Mouse (Mus musculus): Measurements from ENCODE around the gene Zfp595. TPM values are rescaled to one million over a fixed set of nuclear protein-coding genes. Genes with fewer than 3 reads are reported as not detected.
A peak's percentile ranks its signal among the peaks of the same experiment; 100 is the strongest.
"Not testable (repeated sequence)": the region's sequence is repeated elsewhere in the genome, so short reads cannot be mapped to it uniquely, and the experiment has no call there.

Gene Zfp595
- polyA plus RNA-seq, 1 experiment from 2014 or later, result 1.9 TPM

DNA sequence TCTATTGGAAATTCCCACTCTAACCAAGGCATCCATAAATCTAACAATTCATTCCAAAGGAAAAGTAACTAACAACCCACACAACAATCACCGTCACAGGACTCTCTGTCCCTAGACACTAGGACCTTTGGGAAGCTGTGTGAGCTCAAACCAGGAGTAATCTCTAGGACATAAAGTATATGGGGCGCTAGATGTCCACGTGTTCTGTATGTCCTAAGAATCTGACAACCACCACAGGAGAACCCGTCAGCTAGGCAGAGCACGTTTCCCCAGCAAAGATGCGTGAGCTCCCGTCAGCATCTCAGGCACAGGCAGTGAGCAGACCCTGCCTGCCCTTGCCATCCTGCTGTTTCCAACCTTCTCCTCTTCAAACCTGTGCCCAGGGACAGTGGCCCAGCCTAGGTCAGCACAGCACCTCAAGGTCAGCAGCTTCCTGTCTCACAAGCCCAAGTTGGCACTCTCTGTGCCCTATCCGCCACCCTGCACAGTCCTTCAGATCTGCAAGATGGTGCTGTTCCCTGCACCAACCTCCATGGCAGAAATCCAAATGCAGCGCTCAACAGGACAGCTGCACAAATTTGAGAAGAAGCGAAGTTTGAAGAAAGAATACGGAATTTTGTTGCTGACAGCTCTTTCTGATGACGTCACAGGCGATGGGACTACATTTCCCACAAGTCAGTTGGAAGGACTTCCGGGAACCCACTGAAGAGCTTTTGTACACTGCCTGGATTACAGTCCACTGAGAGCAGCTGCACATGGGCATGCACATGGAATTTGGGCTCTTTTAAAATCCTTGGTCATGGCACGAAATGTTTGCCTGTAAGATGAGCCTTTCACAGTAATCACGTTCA lies 26.3 kb downstream of the Zfp595 start, which contains the start of gene Zfp457:
TSS of gene Zfp457 (minus strand) at position 664 of the 851 bp plus-strand sequence.
- WGBS, result 10% methylated on average over 16 of the region's 16 CpGs
- ATAC-seq (ENCODE audit: low FRiP score) (peak; percentile 99), DNase-seq (ENCODE audit: low spot score) (peak; percentile 96)

DNA sequence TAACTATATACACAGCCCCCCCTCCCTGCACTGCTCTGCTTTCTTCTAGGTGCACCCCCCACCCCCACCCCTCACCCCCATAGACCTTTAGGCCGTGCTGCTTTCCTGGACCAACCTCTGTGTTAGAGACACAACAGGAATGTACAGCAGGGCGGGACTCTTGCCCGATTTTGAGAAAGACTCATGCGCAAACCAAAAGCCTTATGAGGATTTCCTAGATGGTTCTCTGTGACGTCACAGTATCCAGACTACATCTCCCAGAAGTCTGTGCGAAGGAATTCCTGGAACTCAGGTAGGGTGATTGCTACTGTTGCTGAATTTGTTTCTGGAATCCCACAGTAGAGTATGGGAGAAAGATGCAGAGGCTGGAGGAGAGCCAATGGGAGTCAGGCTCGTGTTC lies 54.1 kb downstream of the Zfp595 start, which contains the start of gene Zfp458:
TSS of gene Zfp458 (minus strand) at position 153 of the 400 bp plus-strand sequence.
- no peaks in the 10 kb centered on the region for H3K9me3 ChIP-seq (ENCODE audit: control insufficient read depth, low read length)
- H3K4me3 ChIP-seq (replicated peaks; ENCODE audit: low read length), result no peak within 1 kb of the TSS
- no peak within 1 kb of the TSS for H3K9ac ChIP-seq
- H3K36me3 ChIP-seq (replicated peaks; ENCODE audit: control insufficient read depth, insufficient read depth), result no peaks in the 10 kb centered on the region
- H3K4me2 ChIP-seq (replicated peaks), result no peak within 1 kb of the TSS
- no peaks in the 10 kb centered on the region for H3K4me1 ChIP-seq (replicated peaks; ENCODE audit: control insufficient read depth, insufficient read depth, low read length)
- peak; percentile 48; the same call in 1 of the 2 replicates for ATAC-seq (ENCODE audit: low FRiP score)
- H3K27me3 ChIP-seq (ENCODE audit: control insufficient read depth, insufficient read depth, low read length), result no peaks in the 10 kb centered on the region
- 52% methylated on average over 7 of the region's 7 CpGs for WGBS
- no peak within 1 kb of the TSS for H3K27ac ChIP-seq
- DNase-seq (ENCODE audit: low spot score), result peak; percentile 28

More for the DNA sequence above, 26.3 kb downstream of the Zfp595 start, which contains the start of gene Zfp457:
- Histone ChIP-seq H3K4me2 (replicated peaks) (peak within 1 kb of the TSS; percentile 63), H3K4me1 (replicated peaks; ENCODE audit: control insufficient read depth, insufficient read depth, low read length) (peaks cover 9% of the 10 kb centered on the region; the same call in 1 of the 2 replicates), H3K9ac (peak within 1 kb of the TSS; percentile 72), H3K36me3 (replicated peaks; ENCODE audit: control insufficient read depth, insufficient read depth) (no peaks in the 10 kb centered on the region), H3K9me3 (ENCODE audit: control insufficient read depth, low read length) (no peaks in the 10 kb centered on the region), H3K27ac (peak within 1 kb of the TSS; percentile 57), H3K27me3 (ENCODE audit: control insufficient read depth, insufficient read depth, low read length) (no peaks in the 10 kb centered on the region), H3K4me3 (replicated peaks; ENCODE audit: low read length) (peak within 1 kb of the TSS; percentile 54)

DNA sequence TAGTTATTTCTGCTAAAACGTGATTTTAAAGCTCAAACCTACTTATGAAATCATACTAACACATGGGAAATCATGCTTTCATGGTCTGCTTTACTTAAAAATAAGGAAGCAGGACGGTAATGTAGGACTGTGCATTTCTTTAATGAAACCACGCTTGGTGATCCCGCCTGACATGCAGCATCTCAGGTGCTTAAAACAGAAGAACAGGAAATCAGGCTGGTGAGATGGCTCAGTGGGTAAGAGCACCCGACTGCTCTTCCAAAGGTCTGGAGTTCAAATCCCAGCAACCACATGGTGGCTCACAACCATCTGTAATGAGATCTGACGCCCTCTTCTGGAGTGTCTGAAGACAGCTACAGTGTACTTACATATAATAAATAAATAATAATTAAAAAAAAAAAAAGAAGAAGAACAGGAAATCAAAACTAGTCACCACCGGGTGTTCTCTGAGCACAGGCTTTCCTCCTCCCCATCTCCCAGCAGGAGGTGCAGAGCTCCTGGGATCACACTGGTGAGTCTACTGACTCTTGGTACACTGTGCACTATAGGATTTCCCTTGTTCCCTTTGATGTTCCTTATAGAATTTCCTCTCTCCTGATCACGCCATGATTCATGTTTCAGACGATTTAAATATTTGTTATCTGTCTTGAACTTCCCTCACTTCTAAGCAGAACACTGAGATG lies 62.8 kb downstream of the Zfp595 start:
- peak; percentile 63 for ATAC-seq (ENCODE audit: low FRiP score)

DNA sequence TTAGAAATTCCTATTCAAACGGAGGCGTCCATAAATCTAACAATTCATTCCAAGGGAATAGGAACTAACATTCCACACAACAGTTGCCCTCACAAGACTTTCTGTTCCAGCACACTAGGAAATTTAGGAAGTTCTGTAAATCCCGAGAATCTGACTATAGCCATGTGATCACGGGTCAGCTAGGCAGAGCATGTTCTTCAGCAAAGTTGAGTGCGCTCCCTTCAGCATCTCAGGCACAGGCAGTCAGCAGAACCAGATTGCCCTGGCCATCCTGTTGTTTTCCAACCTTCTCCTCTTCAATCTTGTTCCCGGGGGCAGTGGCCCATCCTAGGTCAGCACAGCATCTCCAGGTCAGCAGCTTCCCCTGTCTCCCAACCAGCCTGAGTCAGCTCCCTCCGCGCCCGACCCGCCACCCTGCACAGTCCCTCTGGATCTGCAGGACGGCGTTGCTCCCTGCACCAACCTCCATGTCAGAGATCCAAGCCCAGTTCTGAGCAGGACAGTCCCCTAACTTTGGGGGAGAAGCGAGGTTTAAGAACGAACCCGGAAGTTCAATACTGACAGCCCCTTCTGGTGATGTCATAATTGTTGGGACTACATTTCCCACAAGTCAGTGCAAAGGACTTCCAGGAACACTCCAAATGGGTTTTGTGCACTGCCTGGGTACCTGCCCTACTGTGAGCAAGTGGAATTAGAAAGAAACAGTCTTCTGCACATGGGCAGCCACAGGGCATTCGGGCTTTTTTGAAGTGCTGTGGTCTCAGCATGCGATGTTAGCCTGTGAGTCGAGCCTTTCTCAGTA lies 63.6 kb downstream of the Zfp595 start:
- H3K4me3 ChIP-seq (replicated peaks; ENCODE audit: low read length), result peak overlapping the region; percentile 58

More for the DNA sequence above, 62.8 kb downstream of the Zfp595 start:
- not testable (repeated sequence) for DNase-seq (ENCODE audit: low spot score); H3K4me1 ChIP-seq (replicated peaks; ENCODE audit: control insufficient read depth, insufficient read depth, low read length); H3K36me3 ChIP-seq (replicated peaks; ENCODE audit: control insufficient read depth, insufficient read depth); H3K27me3 ChIP-seq (ENCODE audit: control insufficient read depth, insufficient read depth, low read length)
- H3K27ac ChIP-seq, result peak overlapping the region; percentile 68; the same call in 1 of the 2 replicates
- WGBS, result 52% methylated on average over 8 of the region's 9 CpGs
- peak overlapping the region; percentile 62 for H3K9ac ChIP-seq
- H3K4me2 ChIP-seq (replicated peaks), result peak overlapping the region; percentile 82
- peaks cover 12% of the 10 kb centered on the region for H3K9me3 ChIP-seq (ENCODE audit: control insufficient read depth, low read length)
- H3K4me3 ChIP-seq (replicated peaks; ENCODE audit: low read length), result peak overlapping the region; percentile 58

More for the DNA sequence above, 63.6 kb downstream of the Zfp595 start:
- Histone ChIP-seq H3K27ac (peak overlapping the region; percentile 68; the same call in 1 of the 2 replicates), H3K27me3 (ENCODE audit: control insufficient read depth, insufficient read depth, low read length) (no peaks in the 10 kb centered on the region), H3K4me1 (replicated peaks; ENCODE audit: control insufficient read depth, insufficient read depth, low read length) (peaks cover 8% of the 10 kb centered on the region), H3K36me3 (replicated peaks; ENCODE audit: control insufficient read depth, insufficient read depth) (no peaks in the 10 kb centered on the region), H3K9me3 (ENCODE audit: control insufficient read depth, low read length) (peaks cover 18% of the 10 kb centered on the region), H3K4me2 (replicated peaks) (peak overlapping the region; percentile 82), H3K9ac (peak overlapping the region; percentile 62)
- DNase-seq (ENCODE audit: low spot score) (peak; percentile 87), ATAC-seq (ENCODE audit: low FRiP score) (peak; percentile 99)
- 7% methylated on average over 18 of the region's 18 CpGs for WGBS

Other genes with a start within 250 kb of the Zfp595 start
- 9.7 and 11.0 TPM in 2 replicates for gene Zfp708, start 234.6 kb downstream of the Zfp595 start, polyA plus RNA-seq (2014; fragmentation: Nextera tagmentation; extraction: Ambion mirVana)
- gene Gm28557, start 224.0 kb downstream of the Zfp595 start, polyA plus RNA-seq (2014; fragmentation: Nextera tagmentation; extraction: Ambion mirVana), result 1.8 and 2.4 TPM in 2 replicates
- gene Rslcan18, start 216.3 kb downstream of the Zfp595 start, polyA plus RNA-seq (2014; fragmentation: Nextera tagmentation; extraction: Ambion mirVana), result 0.09 TPM in 1 of 2 replicates, not detected in the other
- 5.7 and 5.8 TPM in 2 replicates for gene Zfp759, start 210.9 kb downstream of the Zfp595 start, polyA plus RNA-seq (2014; fragmentation: Nextera tagmentation; extraction: Ambion mirVana)
- 4.4 and 5.1 TPM in 2 replicates for gene Rsl1, start 159.4 kb downstream of the Zfp595 start, polyA plus RNA-seq (2014; fragmentation: Nextera tagmentation; extraction: Ambion mirVana)
- 2.1 and 2.3 TPM in 2 replicates for gene Zfp455, start 138.1 kb downstream of the Zfp595 start, polyA plus RNA-seq (2014; fragmentation: Nextera tagmentation; extraction: Ambion mirVana)
- gene Zfp458, start 54.1 kb downstream of the Zfp595 start, polyA plus RNA-seq (2014; fragmentation: Nextera tagmentation; extraction: Ambion mirVana), result 6.2 and 6.7 TPM in 2 replicates
- gene Zfp457, start 26.1 kb downstream of the Zfp595 start, polyA plus RNA-seq (2014; fragmentation: Nextera tagmentation; extraction: Ambion mirVana), result 1.2 and 1.3 TPM in 2 replicates
- gene Gm28044, start 28.0 kb upstream of the Zfp595 start, polyA plus RNA-seq (2014; fragmentation: Nextera tagmentation; extraction: Ambion mirVana), result not detected in 2 replicates
- gene Zfp953, start 28.0 kb upstream of the Zfp595 start, polyA plus RNA-seq (2014; fragmentation: Nextera tagmentation; extraction: Ambion mirVana), result 0.79 and 0.93 TPM in 2 replicates
- gene Gm28041, start 43.2 kb upstream of the Zfp595 start, polyA plus RNA-seq (2014; fragmentation: Nextera tagmentation; extraction: Ambion mirVana), result not detected in 2 replicates
- gene Zfp456, start 43.2 kb upstream of the Zfp595 start, polyA plus RNA-seq (2014; fragmentation: Nextera tagmentation; extraction: Ambion mirVana), result 0.80 and 1.4 TPM in 2 replicates
- gene Zfp429, start 67.2 kb upstream of the Zfp595 start, polyA plus RNA-seq (2014; fragmentation: Nextera tagmentation; extraction: Ambion mirVana), result 2.9 and 3.4 TPM in 2 replicates
- 0.36 and 0.90 TPM in 2 replicates for gene Zfp459, start 88.8 kb upstream of the Zfp595 start, polyA plus RNA-seq (2014; fragmentation: Nextera tagmentation; extraction: Ambion mirVana)
- gene Zfp874a, start 119.1 kb upstream of the Zfp595 start, polyA plus RNA-seq (2014; fragmentation: Nextera tagmentation; extraction: Ambion mirVana), result 6.9 and 8.0 TPM in 2 replicates
- 2.1 and 2.3 TPM in 2 replicates for gene Zfp874b, start 151.7 kb upstream of the Zfp595 start, polyA plus RNA-seq (2014; fragmentation: Nextera tagmentation; extraction: Ambion mirVana)
- 9.5 and 11.8 TPM in 2 replicates for gene Zfp58, start 168.0 kb upstream of the Zfp595 start, polyA plus RNA-seq (2014; fragmentation: Nextera tagmentation; extraction: Ambion mirVana)
- gene Gm26965, start 193.6 kb upstream of the Zfp595 start, polyA plus RNA-seq (2014; fragmentation: Nextera tagmentation; extraction: Ambion mirVana), result not detected in 2 replicates
- 36.3 and 40.2 TPM in 2 replicates for gene Zfp87, start 193.6 kb upstream of the Zfp595 start, polyA plus RNA-seq (2014; fragmentation: Nextera tagmentation; extraction: Ambion mirVana)
- 14.6 and 16.9 TPM in 2 replicates for gene Zfp748, start 221.3 kb upstream of the Zfp595 start, polyA plus RNA-seq (2014; fragmentation: Nextera tagmentation; extraction: Ambion mirVana)

Measured in hindbrain, embryonic 14.5 days (tissue).